Mouse (Mus musculus): Measurements from ENCODE around the gene 5530401A14Rik. TPM values are rescaled to one million over a fixed set of nuclear protein-coding genes. Genes with fewer than 3 reads are reported as not detected.

The 5530401A14Rik gene
- polyA plus RNA-seq, 1 experiment from 2014 or later: not detected

GRCm38 (mm10) chr11:81865661-81866382, 5.3 kb downstream of the 5530401A14Rik start:
- Histone ChIP-seq H3K27ac (ENCODE audit: low read length) (no peak overlapping the region), H3K9me3 (replicated peaks; ENCODE audit: control insufficient read depth, low read length) (no peaks in the 10 kb centered on the region), H3K4me2 (ENCODE audit: low read depth, low read length) (no peak overlapping the region), H3K27me3 (ENCODE audit: control insufficient read depth, insufficient read depth, low read depth, low read length) (no peaks in the 10 kb centered on the region), H3K36me3 (ENCODE audit: control insufficient read depth, insufficient read depth) (no peaks in the 10 kb centered on the region), H3K4me1 (ENCODE audit: control insufficient read depth, low read depth, low read length) (no peaks in the 10 kb centered on the region), H3K9ac (ENCODE audit: low read depth, low read length) (no peak overlapping the region), H3K4me3 (ENCODE audit: low read depth, low read length) (no peak overlapping the region)
- no peak for ATAC-seq (ENCODE audit: low read depth)
- WGBS (ENCODE audit: insufficient replicate concordance): 67% methylated on average over 10 of the region's 10 CpGs

GRCm38 (mm10) chr11:81871506-81872213, 11.2 kb downstream of the 5530401A14Rik start:
- Histone ChIP-seq H3K36me3 (ENCODE audit: control insufficient read depth, insufficient read depth) (no peaks in the 10 kb centered on the region), H3K9me3 (replicated peaks; ENCODE audit: control insufficient read depth, low read length) (no peaks in the 10 kb centered on the region), H3K4me3 (ENCODE audit: low read depth, low read length) (no peak overlapping the region), H3K4me1 (ENCODE audit: control insufficient read depth, low read depth, low read length) (no peaks in the 10 kb centered on the region), H3K27ac (ENCODE audit: low read length) (no peak overlapping the region), H3K4me2 (ENCODE audit: low read depth, low read length) (no peak overlapping the region), H3K9ac (ENCODE audit: low read depth, low read length) (no peak overlapping the region), H3K27me3 (ENCODE audit: control insufficient read depth, insufficient read depth, low read depth, low read length) (no peaks in the 10 kb centered on the region)
- 40% methylated on average over 9 of the region's 9 CpGs for WGBS (ENCODE audit: insufficient replicate concordance)
- ATAC-seq (ENCODE audit: low read depth): no peak

DNA sequence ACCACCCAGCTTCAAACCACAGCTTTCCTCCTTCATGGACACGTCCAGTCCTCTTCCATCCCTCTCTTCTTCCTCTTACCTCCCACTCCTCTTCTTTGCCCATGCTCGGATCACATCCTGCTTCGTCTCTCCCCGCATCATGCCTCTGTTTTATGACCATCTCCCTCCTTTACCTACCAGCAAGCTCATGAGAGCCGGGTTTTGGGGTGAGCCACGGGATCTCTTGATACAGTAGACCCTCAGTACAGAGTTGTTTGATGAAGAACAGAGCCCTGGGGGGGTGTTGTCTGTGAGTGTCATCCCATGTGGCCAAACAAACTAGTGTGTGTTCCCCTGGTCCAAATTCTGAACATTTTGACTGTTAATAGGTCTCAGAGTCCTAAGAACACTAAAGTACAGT, 36.0 kb downstream of the 5530401A14Rik start:
- Histone ChIP-seq H3K4me1 (ENCODE audit: control insufficient read depth, low read depth, low read length) (no peaks in the 10 kb centered on the region), H3K9ac (ENCODE audit: low read depth, low read length) (no peak overlapping the region), H3K27me3 (ENCODE audit: control insufficient read depth, insufficient read depth, low read depth, low read length) (no peaks in the 10 kb centered on the region; the same call in 1 of the 2 replicates), H3K9me3 (replicated peaks; ENCODE audit: control insufficient read depth, low read length) (no peaks in the 10 kb centered on the region), H3K4me2 (ENCODE audit: low read depth, low read length) (no peak overlapping the region), H3K4me3 (ENCODE audit: low read depth, low read length) (no peak overlapping the region), H3K27ac (ENCODE audit: low read length) (no peak overlapping the region), H3K36me3 (ENCODE audit: control insufficient read depth, insufficient read depth) (no peaks in the 10 kb centered on the region)
- WGBS (ENCODE audit: insufficient replicate concordance): 61% methylated on average over 6 of the region's 6 CpGs
- ATAC-seq (ENCODE audit: low read depth): no peak

DNA sequence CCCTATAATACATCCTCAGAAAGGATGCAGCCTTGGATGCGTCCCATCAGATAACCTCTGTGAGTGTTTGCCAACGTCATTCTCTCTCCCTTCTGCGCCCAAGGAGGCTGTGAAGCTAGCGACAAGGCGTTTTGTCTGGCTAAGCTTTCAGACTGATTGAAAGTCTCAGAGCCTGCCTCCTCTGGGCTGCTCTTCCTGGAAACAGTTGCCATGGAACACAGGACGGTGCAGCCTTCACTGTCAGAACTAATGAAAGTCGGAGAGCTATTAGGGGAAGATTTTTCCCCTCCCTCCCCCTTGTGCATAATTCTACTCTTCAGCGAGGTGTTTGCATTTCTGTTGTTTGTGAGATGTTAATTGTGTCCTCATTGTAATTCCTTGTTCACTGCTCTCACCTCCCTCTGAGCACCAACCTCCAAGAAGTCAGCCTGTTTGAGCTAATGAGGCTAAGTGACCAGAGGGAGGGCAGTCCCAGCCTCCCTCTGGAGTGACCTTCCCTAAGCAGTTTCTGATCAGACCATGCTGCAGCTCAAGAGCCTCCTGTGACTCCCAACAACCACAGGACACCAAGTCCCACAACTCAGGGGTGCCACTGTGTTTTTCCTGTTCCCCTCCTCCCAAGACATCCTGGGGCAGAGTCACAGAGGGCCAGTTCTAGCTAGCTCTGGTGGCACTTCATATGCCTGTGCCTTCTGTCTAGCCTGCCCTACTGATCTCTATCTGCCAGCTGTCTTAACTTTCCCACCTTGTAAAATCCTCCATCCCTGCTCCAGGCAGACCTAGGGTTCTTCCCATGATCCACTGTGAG, 37.3 kb downstream of the 5530401A14Rik start:
- 6% methylated on average over 8 of the region's 8 CpGs for WGBS (ENCODE audit: insufficient replicate concordance)

DNA sequence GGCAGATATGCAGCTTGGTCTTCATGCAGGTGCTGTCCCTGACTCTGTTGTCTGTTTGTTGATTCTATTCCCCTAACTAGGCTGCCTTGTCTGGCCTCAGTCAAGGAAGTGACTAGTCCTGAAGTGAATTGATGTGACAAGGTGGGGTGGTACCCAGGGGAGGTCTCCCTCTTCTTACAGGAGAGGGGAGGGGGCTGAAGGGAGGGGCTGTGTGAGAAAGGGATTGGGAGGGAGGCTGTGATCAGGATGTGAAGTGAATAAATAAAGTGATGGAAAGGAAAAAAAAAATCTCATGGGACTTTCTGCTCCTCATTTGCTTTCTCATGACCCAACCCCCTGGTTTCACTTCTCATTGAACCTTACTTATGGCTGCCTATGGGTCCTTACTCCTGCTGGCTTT, 41.8 kb downstream of the 5530401A14Rik start:
- no peak overlapping the region for H3K4me2 ChIP-seq (ENCODE audit: low read depth, low read length)
- H3K9ac ChIP-seq (ENCODE audit: low read depth, low read length): no peak overlapping the region
- no peaks in the 10 kb centered on the region for H3K36me3 ChIP-seq (ENCODE audit: control insufficient read depth, insufficient read depth)
- H3K27me3 ChIP-seq (ENCODE audit: control insufficient read depth, insufficient read depth, low read depth, low read length): no peaks in the 10 kb centered on the region; the same call in 1 of the 2 replicates
- H3K4me1 ChIP-seq (ENCODE audit: control insufficient read depth, low read depth, low read length): no peaks in the 10 kb centered on the region
- H3K9me3 ChIP-seq (replicated peaks; ENCODE audit: control insufficient read depth, low read length): no peaks in the 10 kb centered on the region
- no peak for ATAC-seq (ENCODE audit: low read depth)
- H3K27ac ChIP-seq (ENCODE audit: low read length): no peak overlapping the region
- H3K4me3 ChIP-seq (ENCODE audit: low read depth, low read length): no peak overlapping the region

More for the DNA sequence above, 37.3 kb downstream of the 5530401A14Rik start:
- no peaks in the 10 kb centered on the region; the same call in 1 of the 2 replicates for H3K27me3 ChIP-seq (ENCODE audit: control insufficient read depth, insufficient read depth, low read depth, low read length)
- no peak overlapping the region for H3K9ac ChIP-seq (ENCODE audit: low read depth, low read length)
- H3K9me3 ChIP-seq (replicated peaks; ENCODE audit: control insufficient read depth, low read length): no peaks in the 10 kb centered on the region
- H3K36me3 ChIP-seq (ENCODE audit: control insufficient read depth, insufficient read depth): no peaks in the 10 kb centered on the region
- no peak overlapping the region for H3K27ac ChIP-seq (ENCODE audit: low read length)
- ATAC-seq (ENCODE audit: low read depth): no peak
- H3K4me1 ChIP-seq (ENCODE audit: control insufficient read depth, low read depth, low read length): no peaks in the 10 kb centered on the region
- H3K4me3 ChIP-seq (ENCODE audit: low read depth, low read length): no peak overlapping the region
- no peak overlapping the region for H3K4me2 ChIP-seq (ENCODE audit: low read depth, low read length)

GRCm38 (mm10) chr11:81908760-81909159, 48.3 kb downstream of the 5530401A14Rik start:
- no peak for ATAC-seq (ENCODE audit: low read depth)
- WGBS (ENCODE audit: insufficient replicate concordance): 46% methylated on average over 1 of the region's 1 CpGs
- no peaks in the 10 kb centered on the region for H3K4me1 ChIP-seq (ENCODE audit: control insufficient read depth, low read depth, low read length)
- H3K9ac ChIP-seq (ENCODE audit: low read depth, low read length): no peak overlapping the region
- H3K36me3 ChIP-seq (ENCODE audit: control insufficient read depth, insufficient read depth): no peaks in the 10 kb centered on the region
- no peaks in the 10 kb centered on the region for H3K27me3 ChIP-seq (ENCODE audit: control insufficient read depth, insufficient read depth, low read depth, low read length)
- H3K27ac ChIP-seq (ENCODE audit: low read length): no peak overlapping the region
- no peak overlapping the region for H3K4me2 ChIP-seq (ENCODE audit: low read depth, low read length)
- H3K9me3 ChIP-seq (replicated peaks; ENCODE audit: control insufficient read depth, low read length): no peaks in the 10 kb centered on the region
- no peak overlapping the region for H3K4me3 ChIP-seq (ENCODE audit: low read depth, low read length)

GRCm38 (mm10) chr11:81909397-81909894, 49.0 kb downstream of the 5530401A14Rik start:
- no peaks in the 10 kb centered on the region for H3K27me3 ChIP-seq (ENCODE audit: control insufficient read depth, insufficient read depth, low read depth, low read length)
- H3K36me3 ChIP-seq (ENCODE audit: control insufficient read depth, insufficient read depth): no peaks in the 10 kb centered on the region
- H3K4me1 ChIP-seq (ENCODE audit: control insufficient read depth, low read depth, low read length): no peaks in the 10 kb centered on the region
- no peak overlapping the region for H3K9ac ChIP-seq (ENCODE audit: low read depth, low read length)
- no peak overlapping the region for H3K4me2 ChIP-seq (ENCODE audit: low read depth, low read length)
- no peak for ATAC-seq (ENCODE audit: low read depth)
- 20% methylated on average over 5 of the region's 5 CpGs for WGBS (ENCODE audit: insufficient replicate concordance)
- H3K27ac ChIP-seq (ENCODE audit: low read length): no peak overlapping the region
- H3K4me3 ChIP-seq (ENCODE audit: low read depth, low read length): no peak overlapping the region
- H3K9me3 ChIP-seq (replicated peaks; ENCODE audit: control insufficient read depth, low read length): no peaks in the 10 kb centered on the region

DNA sequence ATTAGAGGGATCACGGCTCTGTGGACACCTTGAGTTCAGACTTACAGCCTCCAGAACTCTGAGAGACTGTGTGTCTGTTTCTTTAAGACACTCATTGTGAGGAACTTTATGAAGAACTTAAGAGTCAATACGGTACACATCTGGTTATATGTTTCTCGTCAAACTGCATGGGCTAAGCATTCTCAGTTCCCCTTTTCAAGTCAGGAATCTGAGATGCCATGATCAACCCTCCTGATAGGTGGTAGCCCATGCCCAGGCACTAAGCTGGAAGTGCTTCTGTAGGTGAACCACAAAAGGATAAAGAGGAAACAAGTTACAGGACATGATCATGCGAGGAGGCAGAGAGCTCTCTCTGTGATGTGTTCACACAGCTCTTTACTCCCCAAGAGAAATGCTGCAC, 52.6 kb downstream of the 5530401A14Rik start:
- ATAC-seq (ENCODE audit: low read depth): no peak
- Histone ChIP-seq H3K27ac (ENCODE audit: low read length) (no peak overlapping the region), H3K9me3 (replicated peaks; ENCODE audit: control insufficient read depth, low read length) (no peaks in the 10 kb centered on the region), H3K36me3 (ENCODE audit: control insufficient read depth, insufficient read depth) (no peaks in the 10 kb centered on the region), H3K4me3 (ENCODE audit: low read depth, low read length) (no peak overlapping the region), H3K27me3 (ENCODE audit: control insufficient read depth, insufficient read depth, low read depth, low read length) (no peaks in the 10 kb centered on the region), H3K9ac (ENCODE audit: low read depth, low read length) (no peak overlapping the region), H3K4me2 (ENCODE audit: low read depth, low read length) (no peak overlapping the region), H3K4me1 (ENCODE audit: control insufficient read depth, low read depth, low read length) (no peaks in the 10 kb centered on the region)
- 30% methylated on average over 4 of the region's 4 CpGs for WGBS (ENCODE audit: insufficient replicate concordance)

Data from liver, embryonic 16.5 days (tissue).